Mouse (Mus musculus) central nervous system, embryonic 11.5 days (tissue): ENCODE measurements around the gene Dctpp1. TPM values are rescaled to one million over a fixed set of nuclear protein-coding genes. Genes with fewer than 3 reads are reported as not detected.

Source experiments
- polyA plus RNA-seq: library from polyadenylated mRNA; depleted of rRNA; stranded (reverse); fragments of >200 nt; gene quantifications from 2 replicates; pipeline ENCODE4 v1.2.3, GENCODE M21; 2012; rRNA removed

The Dctpp1 gene
- polyA plus RNA-seq, result 125 and 147 TPM in 2 replicates

GRCm38 (mm10) chr7:127260309-127261111, at the start of gene Dctpp1:
Gene Dctpp1, minus strand, starts transcription at chr7:127260709.

GRCm38 (mm10) chr7:127296098-127296497, 35.6 kb upstream of the Dctpp1 start, which contains the start of gene Itgal:
Gene Itgal, plus strand, starts transcription at chr7:127296260.

GRCm38 (mm10) chr7:127273925-127274789, 13.6 kb upstream of the Dctpp1 start, which contains the start of gene Sephs2:
Gene Sephs2, minus strand, starts transcription at chr7:127274055.

GRCm38 (mm10) chr7:127243870-127244657, 16.4 kb downstream of the Dctpp1 start, which contains the start of gene Zfp771:
Gene Zfp771, plus strand, starts transcription at chr7:127244274.

GRCm38 (mm10) chr7:127232622-127233367, 27.7 kb downstream of the Dctpp1 start, which contains the start of the genes Zfp553 and Sept1:
Gene Zfp553, plus strand, starts transcription at chr7:127233061.
Gene Sept1, minus strand, starts transcription at chr7:127233130.

GRCm38 (mm10) chr7:127208553-127209438, 51.7 kb downstream of the Dctpp1 start, which contains the start of gene Mylpf:
Gene Mylpf, plus strand, starts transcription at chr7:127208890.

GRCm38 (mm10) chr7:127208295-127208552, 52.3 kb downstream of the Dctpp1 start, which contains the start of gene Tbc1d10b:
Gene Tbc1d10b, minus strand, starts transcription at chr7:127208468.

Other genes with a start within 250 kb of the Dctpp1 start
- gene Mvp, start 246.1 kb downstream of the Dctpp1 start, polyA plus RNA-seq, result 4.1 and 6.1 TPM in 2 replicates
- 0.20 and 0.56 TPM in 2 replicates for gene Pagr1b, start 244.2 kb downstream of the Dctpp1 start, polyA plus RNA-seq
- gene Pagr1a, start 243.4 kb downstream of the Dctpp1 start, polyA plus RNA-seq, result 5.7 and 15.9 TPM in 2 replicates
- 97.7 and 244 TPM in 2 replicates for gene Gm42742, start 239.6 kb downstream of the Dctpp1 start, polyA plus RNA-seq
- 4.3 and 19.0 TPM in 2 replicates for gene Prrt2, start 239.5 kb downstream of the Dctpp1 start, polyA plus RNA-seq
- gene Maz, start 233.7 kb downstream of the Dctpp1 start, polyA plus RNA-seq, result 298 and 328 TPM in 2 replicates
- gene Kif22, start 218.2 kb downstream of the Dctpp1 start, polyA plus RNA-seq, result 99.9 and 158 TPM in 2 replicates
- 0.22 TPM in 1 of 2 replicates, not detected in the other for gene Zg16, start 173.4 kb downstream of the Dctpp1 start, polyA plus RNA-seq
- 1.0 and 1.3 TPM in 2 replicates for gene AI467606, start 169.3 kb downstream of the Dctpp1 start, polyA plus RNA-seq
- 4.3 and 7.2 TPM in 2 replicates for gene Qprt, start 138.5 kb downstream of the Dctpp1 start, polyA plus RNA-seq
- gene Spn, start 122.9 kb downstream of the Dctpp1 start, polyA plus RNA-seq, result 0.93 and 1.4 TPM in 2 replicates
- 152 and 184 TPM in 2 replicates for gene Cd2bp2, start 64.7 kb downstream of the Dctpp1 start, polyA plus RNA-seq
- 50.6 and 52.5 TPM in 2 replicates for gene Tbc1d10b, start 52.2 kb downstream of the Dctpp1 start, polyA plus RNA-seq
- 12.1 and 97.1 TPM in 2 replicates for gene Mylpf, start 51.8 kb downstream of the Dctpp1 start, polyA plus RNA-seq
- gene Zfp553, start 27.6 kb downstream of the Dctpp1 start, polyA plus RNA-seq, result 33.8 and 38.9 TPM in 2 replicates
- 35.5 and 61.6 TPM in 2 replicates for gene Sept1, start 27.6 kb downstream of the Dctpp1 start, polyA plus RNA-seq
- 66.0 and 76.1 TPM in 2 replicates for gene Zfp771, start 16.4 kb downstream of the Dctpp1 start, polyA plus RNA-seq
- gene Sephs2, start 13.3 kb upstream of the Dctpp1 start, polyA plus RNA-seq, result 31.3 and 38.0 TPM in 2 replicates
- 1.0 and 1.4 TPM in 2 replicates for gene Itgal, start 35.6 kb upstream of the Dctpp1 start, polyA plus RNA-seq
- gene Zfp768, start 84.9 kb upstream of the Dctpp1 start, polyA plus RNA-seq, result 33.5 and 37.3 TPM in 2 replicates
- 7.2 and 7.9 TPM in 2 replicates for gene Zfp747, start 115.3 kb upstream of the Dctpp1 start, polyA plus RNA-seq
- gene 9130019O22Rik, start 126.5 kb upstream of the Dctpp1 start, polyA plus RNA-seq, result 2.7 and 3.5 TPM in 2 replicates
- 5.4 and 7.4 TPM in 2 replicates for gene E430018J23Rik, start 132.9 kb upstream of the Dctpp1 start, polyA plus RNA-seq
- 4.3 and 5.6 TPM in 2 replicates for gene Zfp764, start 146.1 kb upstream of the Dctpp1 start, polyA plus RNA-seq
- 18.0 and 18.7 TPM in 2 replicates for gene Zfp688, start 161.4 kb upstream of the Dctpp1 start, polyA plus RNA-seq
- 10.8 and 12.9 TPM in 2 replicates for gene Zfp689, start 188.4 kb upstream of the Dctpp1 start, polyA plus RNA-seq
- gene Prr14, start 198.9 kb upstream of the Dctpp1 start, polyA plus RNA-seq, result 68.6 and 71.9 TPM in 2 replicates
- gene Fbrs, start 218.5 kb upstream of the Dctpp1 start, polyA plus RNA-seq, result 31.3 and 33.7 TPM in 2 replicates